Mouse (Mus musculus): ENCODE measurements around the gene Sass6. TPM values are rescaled to one million over a fixed set of nuclear protein-coding genes. Genes with fewer than 3 reads are reported as not detected.

Sass6 gene
- total and polyA plus RNA-seq, 2 experiments from 2014 or later, result 7.7 to 9.6 TPM

- no peak for TF ChIP-seq CTCF (IDR thresholded peaks at IDR 0.05; ENCODE audit: low read depth)
- Histone ChIP-seq H3K4me1 (ENCODE audit: insufficient read depth, low read length) (no peaks in the 10 kb centered on the region), H3K27ac (no peak overlapping the region), H3K36me3 (ENCODE audit: insufficient read depth, low read length) (peaks cover 71% of the 10 kb centered on the region), H3K4me2 (ENCODE audit: low read depth, low read length) (no peak overlapping the region), H3K9me3 (ENCODE audit: low read length) (no peaks in the 10 kb centered on the region), H3K4me3 (ENCODE audit: low read length) (no peak overlapping the region), H3K9ac (replicated peaks; ENCODE audit: low read length) (no peak overlapping the region), H3K27me3 (ENCODE audit: insufficient read depth, low read length) (no peaks in the 10 kb centered on the region)
- DNase-seq (ENCODE audit: low spot score) (no peak), ATAC-seq (no peak)
- WGBS, result 84% methylated on average over 7 of the region's 7 CpGs
Observed at GRCm38 (mm10) chr3:116638572-116638971, 43.8 kb downstream of the Sass6 start.

GRCm38 (mm10) chr3:116640024-116640423 is 45.2 kb downstream of the Sass6 start:
- Histone ChIP-seq H3K4me1 (ENCODE audit: insufficient read depth, low read length) (no peaks in the 10 kb centered on the region), H3K9ac (replicated peaks; ENCODE audit: low read length) (no peak overlapping the region), H3K4me3 (ENCODE audit: low read length) (no peak overlapping the region), H3K27me3 (ENCODE audit: insufficient read depth, low read length) (no peaks in the 10 kb centered on the region), H3K9me3 (ENCODE audit: low read length) (no peaks in the 10 kb centered on the region), H3K36me3 (ENCODE audit: insufficient read depth, low read length) (peaks cover 69% of the 10 kb centered on the region), H3K4me2 (ENCODE audit: low read depth, low read length) (no peak overlapping the region), H3K27ac (no peak overlapping the region)
- DNase-seq (ENCODE audit: low spot score), result no peak
- no peak for ATAC-seq
- TF ChIP-seq CTCF (IDR thresholded peaks at IDR 0.05; ENCODE audit: low read depth), result no peak
- WGBS, result 84% methylated on average over 1 of the region's 1 CpGs

- Histone ChIP-seq H3K9ac (replicated peaks; ENCODE audit: low read length) (no peak overlapping the region), H3K36me3 (ENCODE audit: insufficient read depth, low read length) (peaks cover 57% of the 10 kb centered on the region), H3K9me3 (ENCODE audit: low read length) (no peaks in the 10 kb centered on the region), H3K27me3 (ENCODE audit: insufficient read depth, low read length) (no peaks in the 10 kb centered on the region), H3K27ac (no peak overlapping the region), H3K4me3 (ENCODE audit: low read length) (no peak overlapping the region), H3K4me1 (ENCODE audit: insufficient read depth, low read length) (no peaks in the 10 kb centered on the region), H3K4me2 (ENCODE audit: low read depth, low read length) (no peak overlapping the region)
- DNase-seq (ENCODE audit: low spot score), result no peak
- ATAC-seq, result no peak
- no peak for TF ChIP-seq CTCF (IDR thresholded peaks at IDR 0.05; ENCODE audit: low read depth)
- 93% methylated on average over 6 of the region's 6 CpGs for WGBS
Observed at GRCm38 (mm10) chr3:116641811-116642371, 47.1 kb downstream of the Sass6 start.

- H3K9me3 ChIP-seq (ENCODE audit: low read length), result no peaks in the 10 kb centered on the region
- no peaks in the 10 kb centered on the region for H3K4me1 ChIP-seq (ENCODE audit: insufficient read depth, low read length)
- no peak for TF ChIP-seq CTCF (IDR thresholded peaks at IDR 0.05; ENCODE audit: low read depth)
- no peak overlapping the region for H3K27ac ChIP-seq
- H3K9ac ChIP-seq (replicated peaks; ENCODE audit: low read length), result no peak overlapping the region
- DNase-seq (ENCODE audit: low spot score) (no peak), ATAC-seq (no peak)
- 96% methylated on average over 2 of the region's 2 CpGs for WGBS
- no peaks in the 10 kb centered on the region for H3K27me3 ChIP-seq (ENCODE audit: insufficient read depth, low read length)
- peaks cover 53% of the 10 kb centered on the region for H3K36me3 ChIP-seq (ENCODE audit: insufficient read depth, low read length)
- no peak overlapping the region for H3K4me3 ChIP-seq (ENCODE audit: low read length)
- no peak overlapping the region for H3K4me2 ChIP-seq (ENCODE audit: low read depth, low read length)
Observed at GRCm38 (mm10) chr3:116642373-116642772, 47.6 kb downstream of the Sass6 start.

GRCm38 (mm10) chr3:116646387-116646786 is 51.6 kb downstream of the Sass6 start:
- ATAC-seq (no peak), DNase-seq (ENCODE audit: low spot score) (no peak)
- Histone ChIP-seq H3K27me3 (ENCODE audit: insufficient read depth, low read length) (no peaks in the 10 kb centered on the region), H3K4me1 (ENCODE audit: insufficient read depth, low read length) (no peaks in the 10 kb centered on the region), H3K4me3 (ENCODE audit: low read length) (no peak overlapping the region), H3K9me3 (ENCODE audit: low read length) (no peaks in the 10 kb centered on the region), H3K27ac (no peak overlapping the region), H3K4me2 (ENCODE audit: low read depth, low read length) (no peak overlapping the region), H3K9ac (replicated peaks; ENCODE audit: low read length) (no peak overlapping the region), H3K36me3 (ENCODE audit: insufficient read depth, low read length) (peaks cover 28% of the 10 kb centered on the region; the same call in 1 of the 2 replicates)
- 94% methylated on average over 1 of the region's 1 CpGs for WGBS
- TF ChIP-seq CTCF (IDR thresholded peaks at IDR 0.05; ENCODE audit: low read depth), result no peak

- TF ChIP-seq CTCF (IDR thresholded peaks at IDR 0.05; ENCODE audit: low read depth), result no peak
- 94% methylated on average over 7 of the region's 7 CpGs for WGBS
- no peak for DNase-seq (ENCODE audit: low spot score)
- Histone ChIP-seq H3K4me1 (ENCODE audit: insufficient read depth, low read length) (no peaks in the 10 kb centered on the region; the same call in 1 of the 2 replicates), H3K4me2 (ENCODE audit: low read depth, low read length) (no peak overlapping the region), H3K27me3 (ENCODE audit: insufficient read depth, low read length) (no peaks in the 10 kb centered on the region), H3K9ac (replicated peaks; ENCODE audit: low read length) (no peak overlapping the region), H3K9me3 (ENCODE audit: low read length) (no peaks in the 10 kb centered on the region), H3K4me3 (ENCODE audit: low read length) (no peak overlapping the region), H3K27ac (no peak overlapping the region), H3K36me3 (ENCODE audit: insufficient read depth, low read length) (peaks cover 14% of the 10 kb centered on the region; the same call in 1 of the 2 replicates)
- ATAC-seq, result no peak
Observed at GRCm38 (mm10) chr3:116648805-116649204, 54.0 kb downstream of the Sass6 start.

- WGBS, result 95% methylated on average over 9 of the region's 9 CpGs
- Histone ChIP-seq H3K27me3 (ENCODE audit: insufficient read depth, low read length) (no peaks in the 10 kb centered on the region), H3K9me3 (ENCODE audit: low read length) (no peaks in the 10 kb centered on the region), H3K4me1 (ENCODE audit: insufficient read depth, low read length) (no peaks in the 10 kb centered on the region; the same call in 1 of the 2 replicates), H3K9ac (replicated peaks; ENCODE audit: low read length) (no peak overlapping the region), H3K36me3 (ENCODE audit: insufficient read depth, low read length) (peaks cover under 1% of the 10 kb centered on the region; the same call in 1 of the 2 replicates), H3K4me3 (ENCODE audit: low read length) (no peak overlapping the region), H3K4me2 (ENCODE audit: low read depth, low read length) (no peak overlapping the region), H3K27ac (no peak overlapping the region)
- ATAC-seq, result no peak
- DNase-seq (ENCODE audit: low spot score), result no peak
- no peak for TF ChIP-seq CTCF (IDR thresholded peaks at IDR 0.05; ENCODE audit: low read depth)
Observed at GRCm38 (mm10) chr3:116650698-116651097, 55.9 kb downstream of the Sass6 start.
